In genomic region chr6:60731164-60731563, GRCm38 (mm10) we compare ENCODE assay signal across 16 mouse cellular contexts.
"Had no signal": no experiment of that assay in that cellular context is flagged by ENCODE, and none has a peak within 500 bp of the region (broad histone marks: within the 10 kb centered on the region; RNA-seq: fewer than 3 reads in every experiment).

No protein-coding gene starts in this region.

- H3K27me3 ChIP-seq: neural tube, embryonic 13.5 days; neural tube, embryonic 15.5 days; stomach, embryonic 15.5 days had no signal

- H3K4me2 ChIP-seq: neural tube, embryonic 13.5 days; neural tube, embryonic 15.5 days; stomach, embryonic 15.5 days had no signal

- H3K9me3 ChIP-seq: neural tube, embryonic 13.5 days; neural tube, embryonic 15.5 days; stomach, embryonic 15.5 days had no signal

- H3K4me3 ChIP-seq: neural tube, embryonic 13.5 days; neural tube, embryonic 15.5 days; stomach, embryonic 15.5 days had no signal

- DNase-seq: retina, postnatal 1 day; right cerebral cortex, adult 18-20 months; right cerebral cortex, postnatal 14 days; right cerebral cortex, postnatal 25 days; right cerebral cortex, postnatal 4 days; spleen, adult 18-20 months; thymus, adult 18-20 months; thymus, adult 2 months; thymus, postnatal 14 days; thymus, postnatal 25 days; thymus, postnatal 36 days; thymus, postnatal 4 days had no signal

- H3K4me1 ChIP-seq: neural tube, embryonic 13.5 days; neural tube, embryonic 15.5 days; stomach, embryonic 15.5 days had no signal

- H3K27ac ChIP-seq: neural tube, embryonic 13.5 days; neural tube, embryonic 15.5 days; stomach, embryonic 15.5 days; stomach, postnatal 0 days had no signal

- H3K36me3 ChIP-seq: neural tube, embryonic 13.5 days; neural tube, embryonic 15.5 days; stomach, embryonic 15.5 days had no signal

- H3K9ac ChIP-seq: neural tube, embryonic 13.5 days; neural tube, embryonic 15.5 days; stomach, embryonic 15.5 days had no signal
